Mouse (Mus musculus) heart, postnatal 4 days (tissue): ENCODE results near the gene Tgfbr2. TPM values are rescaled to one million over a fixed set of nuclear protein-coding genes. Genes with fewer than 3 reads are reported as not detected.
"Not testable (repeated sequence)": the region's sequence is repeated elsewhere in the genome, so short reads cannot be mapped to it uniquely, and the experiment has no call there.

ENCODE experiments used
- DNase-seq: peaks from one replicate; pipeline ENCODE4 v3.0.0; 2021
- total RNA-seq, 2 experiments: library from RNA; stranded (reverse); gene quantifications; 2 replicates each; pipeline ENCODE4 v1.2.3; 2021

The Tgfbr2 gene
- total RNA-seq, 2 experiments from 2014 or later, result 59.7 to 59.9 TPM

- DNase-seq, result no peak
These were observed 63.8 kb downstream of the Tgfbr2 start for GRCm38 (mm10) chr9:116111149-116111970.

- DNase-seq, result no peak
These were observed 66.4 kb downstream of the Tgfbr2 start for GRCm38 (mm10) chr9:116108729-116109128.

GRCm38 (mm10) chr9:116104770-116105169 lies 70.4 kb downstream of the Tgfbr2 start:
- DNase-seq, result no peak

GRCm38 (mm10) chr9:116101842-116102241 lies 73.3 kb downstream of the Tgfbr2 start:
- DNase-seq, result no peak

GRCm38 (mm10) chr9:116100015-116100414 lies 75.1 kb downstream of the Tgfbr2 start:
- DNase-seq, result no peak

GRCm38 (mm10) chr9:116099596-116099993 lies 75.6 kb downstream of the Tgfbr2 start:
- peak; percentile 33 for DNase-seq

- peak; percentile 72 for DNase-seq
These were observed 76.2 kb downstream of the Tgfbr2 start for GRCm38 (mm10) chr9:116098724-116099595.

GRCm38 (mm10) chr9:116091921-116092320 lies 83.2 kb downstream of the Tgfbr2 start:
- DNase-seq, result peak; percentile 67

GRCm38 (mm10) chr9:116091101-116091841 lies 83.9 kb downstream of the Tgfbr2 start:
- no peak for DNase-seq

GRCm38 (mm10) chr9:116090296-116090695 lies 84.9 kb downstream of the Tgfbr2 start:
- no peak for DNase-seq

- DNase-seq, result peak; percentile 40
These were observed 86.2 kb downstream of the Tgfbr2 start for GRCm38 (mm10) chr9:116088912-116089311.

GRCm38 (mm10) chr9:116087880-116088279 lies 87.3 kb downstream of the Tgfbr2 start:
- peak; percentile 82 for DNase-seq

GRCm38 (mm10) chr9:116087263-116087662 lies 87.9 kb downstream of the Tgfbr2 start:
- DNase-seq, result no peak

- DNase-seq, result no peak
These were observed 89.2 kb downstream of the Tgfbr2 start for GRCm38 (mm10) chr9:116085999-116086398.

- DNase-seq, result no peak
These were observed 90.7 kb downstream of the Tgfbr2 start for GRCm38 (mm10) chr9:116084324-116084931.

GRCm38 (mm10) chr9:116083726-116084323 lies 91.3 kb downstream of the Tgfbr2 start:
- no peak for DNase-seq

- DNase-seq, result no peak
These were observed 91.9 kb downstream of the Tgfbr2 start for GRCm38 (mm10) chr9:116083300-116083699.

- no peak for DNase-seq
These were observed 93.4 kb downstream of the Tgfbr2 start for GRCm38 (mm10) chr9:116081781-116082180.

GRCm38 (mm10) chr9:116077419-116077818 lies 97.7 kb downstream of the Tgfbr2 start:
- DNase-seq, result no peak

- no peak for DNase-seq
These were observed 98.2 kb downstream of the Tgfbr2 start for GRCm38 (mm10) chr9:116076946-116077345.

- DNase-seq, result no peak
These were observed 99.0 kb downstream of the Tgfbr2 start for GRCm38 (mm10) chr9:116076163-116076562.

GRCm38 (mm10) chr9:116071561-116071960 lies 103.6 kb downstream of the Tgfbr2 start:
- DNase-seq, result not testable (repeated sequence)
